Mouse (Mus musculus): Measurements from ENCODE around the gene Epx. TPM values are rescaled to one million over a fixed set of nuclear protein-coding genes. Genes with fewer than 3 reads are reported as not detected.
A peak's percentile ranks its signal among the peaks of the same experiment; 100 is the strongest.

Epx gene
- total and polyA plus RNA-seq, 3 experiments = 0.03 TPM; not detected in 2

DNA sequence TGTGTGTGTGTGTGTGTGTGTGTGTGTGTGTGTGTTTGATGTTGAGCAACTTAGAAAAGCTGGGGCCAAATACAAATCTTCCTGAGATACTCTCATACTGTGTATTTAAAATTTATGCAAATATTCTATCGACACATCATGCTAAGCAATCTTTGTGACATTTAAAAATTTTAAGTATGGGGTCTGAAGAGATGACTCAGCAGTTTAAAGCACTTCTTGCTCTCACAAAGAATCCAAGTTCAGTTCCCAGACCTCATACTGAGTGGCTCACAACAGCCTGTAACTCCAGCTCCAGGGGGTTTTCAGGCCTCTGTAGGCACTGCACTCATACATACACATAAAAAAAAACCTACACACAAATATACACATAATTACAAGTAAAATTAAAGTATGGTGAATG lies 40.7 kb upstream of the Epx start:
- Histone ChIP-seq H3K27ac (ENCODE audit: control insufficient read depth, low read depth, low read length) (no peak overlapping the region), H3K79me2 (ENCODE audit: control insufficient read depth, insufficient read depth, low read length, poor library complexity) (no peaks in the 10 kb centered on the region), H3K36me3 (ENCODE audit: control insufficient read depth in 1 of 2, insufficient read depth in 2 of 2, low read length in 2 of 2) (no peaks in the 10 kb centered on the region), H3K27me3 (ENCODE audit: control insufficient read depth in 1 of 2, insufficient read depth in 2 of 2, low read length in 2 of 2) (peaks cover 4 to 8% of the 10 kb centered on the region in 2 experiments), H3K4me3 (ENCODE audit: control insufficient read depth in 1 of 2, insufficient read depth in 1 of 2, low read depth in 2 of 2, low read length in 2 of 2) (no peak overlapping the region), H3K4me1 (ENCODE audit: control insufficient read depth in 1 of 2, insufficient read depth in 2 of 2, low read length in 2 of 2) (no peaks in the 10 kb centered on the region), H3K9ac (ENCODE audit: control insufficient read depth, low read depth, low read length, poor library complexity, severe bottlenecking) (no peak overlapping the region), H3K9me3 (replicated peaks; ENCODE audit: insufficient read depth, low read length) (no peaks in the 10 kb centered on the region)
- TF ChIP-seq MAFK (IDR thresholded peaks at IDR 0.05; ENCODE audit: borderline replicate concordance, low read depth, low read length) (peak; percentile 21; the same call in 1 of the 2 replicates), MYC (IDR thresholded peaks at IDR 0.05; ENCODE audit: low read depth, low read length) (no peak)
- DNase-seq (ENCODE audit: low read depth, low spot score) = no peak

DNA sequence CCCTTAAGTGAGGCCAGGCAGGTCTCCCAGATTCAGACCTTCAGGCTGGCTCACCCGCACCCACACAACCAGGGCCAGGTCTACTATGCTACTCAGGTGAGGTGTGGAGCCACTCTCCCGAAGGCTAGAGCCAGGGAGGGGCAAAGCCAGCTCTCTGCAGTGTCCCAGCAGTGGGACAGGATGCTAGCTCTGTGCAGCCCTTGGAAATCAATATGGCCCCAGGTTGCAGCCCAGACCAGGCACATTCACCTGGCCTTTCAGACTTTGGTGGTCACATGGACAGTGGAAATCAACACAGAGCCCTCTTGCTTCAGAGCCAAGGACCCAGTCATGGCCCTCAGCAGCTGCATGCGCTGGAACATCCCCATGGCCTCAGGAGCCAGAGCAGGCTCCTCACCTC lies 29.0 kb upstream of the Epx start:
- no peaks in the 10 kb centered on the region for H3K9me3 ChIP-seq (replicated peaks; ENCODE audit: insufficient read depth, low read length)

DNA sequence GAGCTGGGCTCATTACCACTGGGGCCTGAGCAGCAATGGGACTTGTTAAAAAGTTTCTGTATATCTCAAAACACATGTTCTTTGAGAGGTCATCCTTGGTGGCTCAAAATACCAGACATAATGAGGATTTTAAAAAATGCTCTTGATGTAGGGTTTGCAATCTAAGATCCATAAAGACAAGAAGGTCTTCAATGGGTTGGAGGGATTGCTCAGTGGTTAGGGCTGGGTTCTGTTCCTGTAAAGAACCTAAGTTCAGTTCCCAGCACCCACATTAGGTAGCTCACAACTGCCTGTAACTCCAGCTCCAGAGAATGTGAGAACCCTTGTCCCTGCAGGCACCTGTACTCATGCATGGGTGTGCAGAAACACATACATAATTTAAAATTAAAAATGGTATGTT lies 22.0 kb upstream of the Epx start, which contains the start of gene Olfr463:
TSS of gene Olfr463 (minus strand) at position 101 of the 400 bp plus-strand sequence.
- no peaks in the 10 kb centered on the region for H3K4me1 ChIP-seq (ENCODE audit: control insufficient read depth in 1 of 2, insufficient read depth in 2 of 2, low read length in 2 of 2)
- H3K36me3 ChIP-seq (ENCODE audit: control insufficient read depth in 1 of 2, insufficient read depth in 2 of 2, low read length in 2 of 2) = no peaks in the 10 kb centered on the region
- no peaks in the 10 kb centered on the region for H3K79me2 ChIP-seq (ENCODE audit: control insufficient read depth, insufficient read depth, low read length, poor library complexity)
- no peaks in the 10 kb centered on the region for H3K9me3 ChIP-seq (replicated peaks; ENCODE audit: insufficient read depth, low read length)
- no peak within 1 kb of the TSS for H3K9ac ChIP-seq (ENCODE audit: control insufficient read depth, low read depth, low read length, poor library complexity, severe bottlenecking)
- TF ChIP-seq GABPA (IDR thresholded peaks at IDR 0.05; ENCODE audit: low read depth, low read length) (no peak), CHD1 (IDR thresholded peaks at IDR 0.05; ENCODE audit: low read depth, low read length) (no peak), MAZ (IDR thresholded peaks at IDR 0.05; ENCODE audit: low read depth, low read length) (no peak), RAD21 (IDR thresholded peaks at IDR 0.05; ENCODE audit: low read depth, low read length) (no peak), MXI1 (IDR thresholded peaks at IDR 0.05; ENCODE audit: low read depth, low read length) (no peak), BHLHE40 (IDR thresholded peaks at IDR 0.05; ENCODE audit: borderline replicate concordance, low read depth, low read length) (no peak), NRF1 (IDR thresholded peaks at IDR 0.05; ENCODE audit: insufficient read depth, low read depth, low read length, poor library complexity, severe bottlenecking) (no peak), USF1 (IDR thresholded peaks at IDR 0.05; ENCODE audit: low read depth, low read length) (no peak), SIN3A (IDR thresholded peaks at IDR 0.05; ENCODE audit: low read length) (no peak), SMC3 (IDR thresholded peaks at IDR 0.05; ENCODE audit: low read depth, low read length) (no peak), EP300 (IDR thresholded peaks at IDR 0.05; ENCODE audit: low read depth in 1 of 2, low read length in 2 of 2) (no peak), ZNF384 (IDR thresholded peaks at IDR 0.05; ENCODE audit: low read depth, low read length) (no peak), MYC (IDR thresholded peaks at IDR 0.05; ENCODE audit: low read depth, low read length) (no peak), MAX (IDR thresholded peaks at IDR 0.05; ENCODE audit: low read length) (no peak)
- DNase-seq (ENCODE audit: low read depth, low spot score) = no peak
- H3K27ac ChIP-seq (ENCODE audit: control insufficient read depth, low read depth, low read length) = no peak within 1 kb of the TSS
- peaks cover 7 to 18% of the 10 kb centered on the region in 2 experiments; a peak in 3 of 4 replicates for H3K27me3 ChIP-seq (ENCODE audit: control insufficient read depth in 1 of 2, insufficient read depth in 2 of 2, low read length in 2 of 2)
- H3K4me3 ChIP-seq (ENCODE audit: control insufficient read depth in 1 of 2, insufficient read depth in 1 of 2, low read depth in 2 of 2, low read length in 2 of 2) = no peak within 1 kb of the TSS

More for the DNA sequence above, 29.0 kb upstream of the Epx start:
- H3K27me3 ChIP-seq (ENCODE audit: control insufficient read depth in 1 of 2, insufficient read depth in 2 of 2, low read length in 2 of 2) = peaks cover 3 to 7% of the 10 kb centered on the region in 2 experiments; a peak in 3 of 4 replicates
- H3K27ac ChIP-seq (ENCODE audit: control insufficient read depth, low read depth, low read length) = no peak overlapping the region
- no peaks in the 10 kb centered on the region for H3K79me2 ChIP-seq (ENCODE audit: control insufficient read depth, insufficient read depth, low read length, poor library complexity)
- H3K4me3 ChIP-seq (ENCODE audit: control insufficient read depth in 1 of 2, insufficient read depth in 1 of 2, low read depth in 2 of 2, low read length in 2 of 2) = no peak overlapping the region
- DNase-seq (ENCODE audit: low read depth, low spot score) = no peak
- TF ChIP-seq HCFC1 (IDR thresholded peaks at IDR 0.05; ENCODE audit: low read depth, low read length) (no peak), NELFE (IDR thresholded peaks at IDR 0.05; ENCODE audit: low read depth, low read length) (no peak), TCF12 (IDR thresholded peaks at IDR 0.05; ENCODE audit: low read depth, low read length) (no peak)
- H3K4me1 ChIP-seq (ENCODE audit: control insufficient read depth in 1 of 2, insufficient read depth in 2 of 2, low read length in 2 of 2) = no peaks in the 10 kb centered on the region
- no peak overlapping the region for H3K9ac ChIP-seq (ENCODE audit: control insufficient read depth, low read depth, low read length, poor library complexity, severe bottlenecking)
- no peaks in the 10 kb centered on the region for H3K36me3 ChIP-seq (ENCODE audit: control insufficient read depth in 1 of 2, insufficient read depth in 2 of 2, low read length in 2 of 2)

Data from MEL (cell line).